Mouse (Mus musculus) heart, embryonic 16.5 days (tissue): ENCODE measurements at regions not wholly inside any gene's neighbourhood (a gene's known extent, or its start where the extent isn't known, plus 50 kb on each side); places are given as distances from the start of the nearest gene placed in this dataset.

Source experiments
- ATAC-seq: fragments of 200-750 bp; cut with Nextera tagmentation; replicated peaks from 2 replicates; pipeline ENCODE4 v1.8.0; 2017; ENCODE audit warnings: moderate number of reproducible peaks; ENCODE audit not compliant: insufficient read depth, low FRiP score; ENCODE audit errors: extremely low read depth
- H3K27ac ChIP-seq: fragments of 300-500 bp; sonication (generic); 2 replicates; pipeline ENCODE4 v1.5.1; 2014; ENCODE audit warnings: mild to moderate bottlenecking, low read length, control low read depth, moderate library complexity
- H3K27me3 ChIP-seq: fragments of 300-500 bp; sonication (generic); 2 replicates; pipeline ENCODE4 v1.6.1; 2014; ENCODE audit warnings: low read length, mixed read lengths; ENCODE audit not compliant: control insufficient read depth, insufficient read depth
- H3K36me3 ChIP-seq: fragments of 300-500 bp; sonication (generic); 2 replicates; pipeline ENCODE4 v1.6.1; 2014; ENCODE audit not compliant: control insufficient read depth, insufficient read depth
- H3K4me1 ChIP-seq: fragments of 300-500 bp; sonication (generic); 2 replicates; pipeline ENCODE4 v1.6.1; 2014; ENCODE audit warnings: low read length, mixed read lengths; ENCODE audit not compliant: control insufficient read depth, insufficient read depth
- H3K4me2 ChIP-seq: fragments of 300-500 bp; sonication (generic); 2 replicates; pipeline ENCODE4 v1.6.1; 2014; ENCODE audit warnings: low read depth, mild to moderate bottlenecking, control low read depth, low read length
- H3K4me3 ChIP-seq: fragments of 300-500 bp; sonication (generic); 2 replicates; pipeline ENCODE4 v1.5.1; 2014; ENCODE audit warnings: mild to moderate bottlenecking, control low read depth, low read length
- H3K9ac ChIP-seq: fragments of 300-500 bp; sonication (generic); 2 replicates; pipeline ENCODE4 v1.6.1; 2014; ENCODE audit warnings: low read length, control low read depth
- H3K9me3 ChIP-seq: fragments of 300-500 bp; sonication (generic); replicated peaks from 2 replicates; pipeline ENCODE4 v1.6.1; 2016; ENCODE audit warnings: low read length; ENCODE audit not compliant: control insufficient read depth
- WGBS: fragments of 180-500 bp; shearing (Covaris S2); extraction: QIAGEN DNeasy Blood & Tissue Kit; methylation state at CpG from one replicate; pipeline ENCODE4 v1.1.7; 2014; 5-methylcytosine and 5-hydroxymethylcytosine counted together

GRCm38 (mm10) chr16:73343941-73344340 is 1035.8 kb downstream of the Robo1 start:
- ATAC-seq: no peak
- H3K9me3 ChIP-seq: no peaks in the 10 kb centered on the region
- H3K36me3 ChIP-seq: no peaks in the 10 kb centered on the region
- H3K27ac ChIP-seq: no peak overlapping the region
- no peaks in the 10 kb centered on the region for H3K27me3 ChIP-seq
- H3K9ac ChIP-seq: no peak overlapping the region
- no peaks in the 10 kb centered on the region for H3K4me1 ChIP-seq
- no peak overlapping the region for H3K4me2 ChIP-seq
- 92% methylated on average over 1 of the region's 1 CpGs for WGBS
- H3K4me3 ChIP-seq: no peak overlapping the region

DNA sequence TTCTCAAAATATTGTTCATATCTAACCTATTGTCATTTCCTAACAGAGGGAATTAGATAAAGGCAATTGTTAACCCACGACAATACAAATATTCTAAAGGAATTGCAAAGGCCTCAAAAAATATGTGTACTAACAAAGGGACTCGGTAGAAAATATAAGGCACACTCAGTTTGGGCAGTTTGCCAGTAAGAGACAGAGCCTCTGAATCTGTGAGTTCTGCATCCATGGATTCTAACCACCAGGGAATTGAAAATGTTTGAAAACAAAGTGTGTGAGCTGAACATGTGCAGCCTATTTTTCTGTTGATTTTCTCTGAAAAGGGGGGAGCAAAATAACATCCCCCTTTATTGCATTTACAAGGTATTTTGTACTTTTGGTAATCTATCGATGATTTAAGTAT is 1035.4 kb downstream of the Robo1 start:
- Histone ChIP-seq H3K4me2 (no peak overlapping the region), H3K27ac (no peak overlapping the region), H3K4me3 (no peak overlapping the region), H3K9ac (no peak overlapping the region), H3K4me1 (no peaks in the 10 kb centered on the region), H3K27me3 (no peaks in the 10 kb centered on the region), H3K36me3 (no peaks in the 10 kb centered on the region), H3K9me3 (no peaks in the 10 kb centered on the region)
- no peak for ATAC-seq
- 65% methylated on average over 3 of the region's 3 CpGs for WGBS

DNA sequence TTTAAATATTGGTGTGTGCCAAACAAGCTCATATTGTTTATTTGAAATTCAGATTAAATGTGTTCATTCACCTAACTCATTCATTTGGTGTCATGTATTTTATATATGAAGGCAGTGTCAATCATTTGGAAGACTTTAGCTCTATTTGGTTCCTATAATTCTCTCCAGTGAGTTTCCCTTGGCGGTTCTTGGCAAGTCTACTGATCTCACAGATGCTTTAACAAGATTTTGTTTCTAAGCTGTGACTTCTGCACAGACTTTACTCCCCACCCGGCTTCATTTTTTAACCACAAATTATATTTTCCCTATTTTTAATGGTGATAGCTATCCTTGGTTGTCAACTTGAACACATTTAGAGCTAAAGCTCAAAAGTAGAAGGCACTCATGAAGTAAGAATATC is 1009.5 kb downstream of the Robo1 start:
- WGBS: 90% methylated on average over 2 of the region's 2 CpGs
- Histone ChIP-seq H3K4me2 (no peak overlapping the region), H3K27me3 (no peaks in the 10 kb centered on the region), H3K36me3 (no peaks in the 10 kb centered on the region), H3K9ac (no peak overlapping the region), H3K27ac (no peak overlapping the region), H3K4me3 (no peak overlapping the region), H3K9me3 (no peaks in the 10 kb centered on the region), H3K4me1 (no peaks in the 10 kb centered on the region)
- no peak for ATAC-seq

GRCm38 (mm10) chr16:73310096-73310495 is 1002.0 kb downstream of the Robo1 start:
- no peak for ATAC-seq
- no peaks in the 10 kb centered on the region for H3K36me3 ChIP-seq
- 76% methylated on average over 5 of the region's 5 CpGs for WGBS
- no peaks in the 10 kb centered on the region for H3K9me3 ChIP-seq
- no peak overlapping the region for H3K4me3 ChIP-seq
- H3K27ac ChIP-seq: no peak overlapping the region
- no peak overlapping the region for H3K4me2 ChIP-seq
- H3K27me3 ChIP-seq: no peaks in the 10 kb centered on the region
- H3K4me1 ChIP-seq: no peaks in the 10 kb centered on the region
- H3K9ac ChIP-seq: no peak overlapping the region

GRCm38 (mm10) chr16:73279951-73280350 is 971.8 kb downstream of the Robo1 start:
- no peak for ATAC-seq

DNA sequence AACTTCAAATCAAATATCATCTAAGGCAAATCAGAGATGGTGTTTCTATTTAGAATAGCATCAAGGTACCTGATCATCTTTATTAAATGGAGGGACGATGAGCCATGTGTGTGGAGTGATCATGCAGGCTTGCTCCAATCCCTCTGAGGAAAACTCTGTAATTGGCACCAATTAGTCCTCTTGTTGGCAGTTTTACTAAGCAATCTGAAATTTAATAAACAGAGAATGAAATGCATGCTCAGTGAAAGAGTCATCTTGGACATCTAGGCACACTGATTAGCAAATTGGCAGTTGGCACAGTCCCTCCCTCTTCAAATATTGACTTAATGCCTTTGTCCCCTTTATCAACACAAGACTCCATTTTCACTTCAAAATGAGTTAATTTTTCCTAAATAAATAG is 951.6 kb downstream of the Robo1 start:
- no peaks in the 10 kb centered on the region for H3K27me3 ChIP-seq
- no peak for ATAC-seq
- H3K9me3 ChIP-seq: no peaks in the 10 kb centered on the region; the same call in 1 of the 2 replicates
- H3K27ac ChIP-seq: no peak overlapping the region
- H3K4me1 ChIP-seq: peaks cover 3% of the 10 kb centered on the region; the same call in 1 of the 2 replicates
- 83% methylated on average over 1 of the region's 1 CpGs for WGBS
- no peak overlapping the region for H3K9ac ChIP-seq
- H3K4me3 ChIP-seq: no peak overlapping the region
- H3K36me3 ChIP-seq: no peaks in the 10 kb centered on the region
- H3K4me2 ChIP-seq: no peak overlapping the region

More at GRCm38 (mm10) chr16:73279951-73280350, 971.8 kb downstream of the Robo1 start:
- WGBS: 58% methylated on average over 11 of the region's 11 CpGs
- H3K4me1 ChIP-seq: no peaks in the 10 kb centered on the region
- no peaks in the 10 kb centered on the region for H3K36me3 ChIP-seq
- no peaks in the 10 kb centered on the region for H3K9me3 ChIP-seq
- no peak overlapping the region for H3K4me2 ChIP-seq
- no peaks in the 10 kb centered on the region for H3K27me3 ChIP-seq
- no peak overlapping the region for H3K9ac ChIP-seq
- H3K27ac ChIP-seq: no peak overlapping the region
- H3K4me3 ChIP-seq: no peak overlapping the region

- Histone ChIP-seq H3K4me2 (no peak overlapping the region), H3K36me3 (no peaks in the 10 kb centered on the region), H3K9ac (no peak overlapping the region), H3K4me3 (no peak overlapping the region), H3K27me3 (no peaks in the 10 kb centered on the region), H3K4me1 (peaks cover 3% of the 10 kb centered on the region; the same call in 1 of the 2 replicates), H3K27ac (no peak overlapping the region), H3K9me3 (no peaks in the 10 kb centered on the region; the same call in 1 of the 2 replicates)
- 70% methylated on average over 3 of the region's 3 CpGs for WGBS
- ATAC-seq: no peak
These were observed 951.2 kb downstream of the Robo1 start for GRCm38 (mm10) chr16:73259283-73259682.

DNA sequence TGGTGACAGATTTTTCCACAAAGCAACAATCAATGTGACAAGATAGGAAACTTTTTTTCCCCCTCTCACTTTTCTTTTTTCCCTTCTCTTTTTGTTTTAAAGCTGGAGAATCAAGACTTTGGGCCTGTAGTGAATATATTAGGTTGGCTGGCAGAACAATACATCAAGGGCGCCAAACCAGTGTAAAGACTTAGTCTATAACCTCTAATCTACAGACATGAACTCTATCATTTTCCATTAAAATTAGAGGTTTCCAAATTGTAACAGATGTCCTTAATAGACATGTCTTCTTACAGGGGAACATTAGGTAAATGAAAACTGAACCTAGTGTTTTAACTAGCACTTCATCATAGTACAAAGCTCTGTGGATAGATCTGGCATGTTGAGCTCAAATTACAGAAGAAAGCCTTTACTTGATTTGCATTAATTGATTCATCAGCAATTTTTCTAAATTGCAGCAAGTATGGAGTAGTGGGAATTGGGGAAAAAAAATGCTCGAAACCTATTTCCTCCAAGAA is 937.0 kb downstream of the Robo1 start:
- Histone ChIP-seq H3K4me1 (no peaks in the 10 kb centered on the region), H3K4me2 (no peak overlapping the region), H3K27me3 (no peaks in the 10 kb centered on the region), H3K4me3 (no peak overlapping the region), H3K9me3 (no peaks in the 10 kb centered on the region), H3K27ac (no peak overlapping the region), H3K36me3 (no peaks in the 10 kb centered on the region), H3K9ac (no peak overlapping the region)
- no peak for ATAC-seq
- 87% methylated on average over 2 of the region's 2 CpGs for WGBS

DNA sequence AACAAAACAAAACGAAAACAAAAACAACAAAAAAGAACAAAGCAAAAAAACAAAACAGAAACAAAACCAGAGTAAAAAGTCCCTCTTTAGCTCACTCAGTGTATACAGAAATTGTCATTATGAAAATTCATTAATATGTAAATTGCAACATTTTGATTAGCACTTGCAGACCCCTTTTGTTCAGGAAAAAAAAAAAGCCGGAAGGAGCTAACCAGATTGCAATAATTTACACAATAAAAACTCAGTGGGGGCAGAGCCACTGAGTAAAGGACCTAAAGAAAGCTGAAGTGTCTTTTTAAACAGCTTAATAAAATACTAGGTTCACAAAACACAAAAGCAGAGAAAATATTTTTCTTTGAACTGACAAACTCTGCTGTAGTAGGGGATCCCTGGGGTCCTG is 922.5 kb downstream of the Robo1 start:
- no peaks in the 10 kb centered on the region for H3K36me3 ChIP-seq
- no peak overlapping the region for H3K9ac ChIP-seq
- 71% methylated on average over 2 of the region's 2 CpGs for WGBS
- 0 out of 2 replicates have a peak, but pooled peaks cover 2% of the 10 kb centered on the region for H3K27me3 ChIP-seq
- no peaks in the 10 kb centered on the region for H3K9me3 ChIP-seq
- H3K4me3 ChIP-seq: no peak overlapping the region
- H3K27ac ChIP-seq: no peak overlapping the region
- ATAC-seq: no peak
- H3K4me2 ChIP-seq: no peak overlapping the region
- H3K4me1 ChIP-seq: no peaks in the 10 kb centered on the region
